Mouse (Mus musculus) liver, embryonic 14.5 days (tissue): ENCODE results near the gene Mrps34.

Source experiments
- CTCF ChIP-seq: IDR thresholded peaks from 2 replicates; pipeline ENCODE4 v1.5.1; 2016; ENCODE audit warnings: antibody characterized with exemption, low read depth, control low read depth
- EP300 ChIP-seq: IDR thresholded peaks from 2 replicates; pipeline ENCODE4 v1.6.1; 2016; ENCODE audit warnings: antibody characterized with exemption, low read depth

- TF ChIP-seq CTCF = no peak
- no peak for TF ChIP-seq EP300
These were observed 40.0 kb downstream of the Mrps34 start for GRCm38 (mm10) chr17:24934926-24935325.
